Mouse (Mus musculus): ENCODE results near the gene Srgap3. TPM values are rescaled to one million over a fixed set of nuclear protein-coding genes. Genes with fewer than 3 reads are reported as not detected.

The Srgap3 gene
- polyA plus RNA-seq, 1 experiment from 2014 or later, result 33.7 TPM

DNA sequence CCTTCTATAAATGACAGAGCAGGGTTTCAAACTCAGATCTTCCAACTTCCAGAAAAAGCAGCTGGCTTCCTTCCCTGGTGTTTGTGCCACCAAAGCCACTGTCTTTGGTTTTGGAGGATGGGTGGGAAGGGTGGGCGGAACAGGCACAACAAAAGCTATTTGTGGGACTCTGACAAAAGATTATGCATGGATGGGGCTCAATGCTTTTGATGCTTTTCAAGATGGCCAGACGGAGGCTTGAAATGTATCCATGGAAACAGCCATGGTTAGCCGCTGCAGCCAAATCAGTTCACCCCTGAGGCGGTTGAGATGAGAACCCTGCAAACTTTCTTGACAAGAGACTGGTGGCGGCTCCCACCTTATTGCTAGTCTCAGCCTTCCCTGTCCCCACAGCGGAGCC lies 46.8 kb downstream of the Srgap3 start:
- Histone ChIP-seq H3K27ac (replicated peaks) (peak overlapping the region; percentile 52), H3K9me3 (no peaks in the 10 kb centered on the region), H3K4me3 (no peak overlapping the region), H3K4me1 (peaks cover 79% of the 10 kb centered on the region), H3K9ac (replicated peaks) (no peak overlapping the region), H3K36me3 (no peaks in the 10 kb centered on the region), H3K27me3 (no peaks in the 10 kb centered on the region), H3K4me2 (replicated peaks) (no peak overlapping the region)
- 8% methylated on average over 6 of the region's 6 CpGs for WGBS
- ATAC-seq (replicated peaks), result 0 out of 2 replicates have a peak, but pooled peaks have one; percentile 14

DNA sequence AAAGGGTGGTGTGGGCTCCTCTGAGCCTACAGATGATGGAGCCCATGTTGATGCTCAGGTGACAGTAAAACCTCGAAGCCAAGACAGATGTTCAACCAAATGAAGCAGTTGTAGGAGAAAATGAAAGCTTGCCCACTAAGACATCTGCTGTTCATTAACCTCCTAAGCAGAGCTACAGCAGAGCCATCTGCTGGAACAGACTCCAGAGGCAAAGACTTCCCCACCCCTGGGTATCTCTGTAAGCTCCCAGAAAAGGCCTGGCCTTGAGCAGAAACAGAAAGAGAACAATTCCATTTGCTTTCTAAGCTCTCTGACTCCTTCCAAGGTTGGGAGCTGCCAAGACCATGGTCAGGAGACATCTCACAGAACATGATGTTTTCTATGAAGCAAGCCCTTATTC lies 47.4 kb downstream of the Srgap3 start:
- no peak overlapping the region for H3K4me3 ChIP-seq
- peak overlapping the region; percentile 52 for H3K27ac ChIP-seq (replicated peaks)
- H3K4me1 ChIP-seq, result peaks cover 81% of the 10 kb centered on the region
- no peak overlapping the region for H3K4me2 ChIP-seq (replicated peaks)
- 39% methylated on average over 1 of the region's 1 CpGs for WGBS
- no peak overlapping the region for H3K9ac ChIP-seq (replicated peaks)
- H3K36me3 ChIP-seq, result no peaks in the 10 kb centered on the region
- ATAC-seq (replicated peaks), result no peak
- no peaks in the 10 kb centered on the region for H3K9me3 ChIP-seq
- no peaks in the 10 kb centered on the region for H3K27me3 ChIP-seq

DNA sequence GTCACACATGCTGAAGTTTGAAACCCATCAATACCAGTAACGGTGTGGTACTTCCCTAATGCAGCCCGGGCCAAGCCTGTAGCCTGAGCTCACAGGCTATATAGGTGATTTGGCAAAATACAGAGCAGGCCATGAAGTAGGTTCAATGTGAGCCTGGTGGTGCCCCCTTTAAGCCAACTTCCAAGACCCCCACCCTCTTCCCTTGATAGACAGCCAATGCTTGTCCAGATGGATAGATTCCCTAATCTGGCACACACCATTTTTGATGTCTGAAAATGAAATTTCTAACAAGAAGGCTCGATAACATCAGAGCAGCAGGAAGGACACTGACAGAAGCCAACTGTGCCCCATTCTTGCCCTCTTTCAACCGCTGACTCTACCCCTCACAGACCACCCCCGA lies 47.8 kb downstream of the Srgap3 start:
- H3K36me3 ChIP-seq, result no peaks in the 10 kb centered on the region
- ATAC-seq (replicated peaks), result no peak
- 74% methylated on average over 5 of the region's 5 CpGs for WGBS
- H3K4me1 ChIP-seq, result peaks cover 81% of the 10 kb centered on the region
- H3K9ac ChIP-seq (replicated peaks), result no peak overlapping the region
- no peak overlapping the region for H3K4me3 ChIP-seq
- H3K27me3 ChIP-seq, result no peaks in the 10 kb centered on the region
- peak overlapping the region; percentile 52 for H3K27ac ChIP-seq (replicated peaks)
- no peaks in the 10 kb centered on the region for H3K9me3 ChIP-seq
- no peak overlapping the region for H3K4me2 ChIP-seq (replicated peaks)

DNA sequence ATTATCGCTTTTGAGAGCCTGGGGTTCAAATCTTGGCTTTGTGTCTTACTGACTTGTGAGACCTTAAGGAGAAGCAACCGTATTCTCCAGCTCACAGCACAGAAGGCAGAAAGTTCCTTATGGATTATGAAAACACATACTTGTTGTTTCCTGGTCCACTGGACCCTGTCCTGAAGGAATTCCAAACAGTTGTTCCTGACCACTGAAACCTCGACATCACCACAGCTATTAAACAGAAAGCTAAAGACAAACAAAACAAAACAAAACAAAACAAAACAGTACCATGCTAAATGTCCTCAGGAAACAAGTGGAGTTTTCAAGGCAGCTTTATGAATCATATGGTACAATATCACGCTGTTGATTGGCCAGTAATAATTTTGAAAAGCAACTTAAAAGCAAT lies 48.6 kb downstream of the Srgap3 start:
- ATAC-seq (replicated peaks), result no peak
- 69% methylated on average over 4 of the region's 4 CpGs for WGBS
- H3K4me3 ChIP-seq, result no peak overlapping the region
- no peaks in the 10 kb centered on the region for H3K9me3 ChIP-seq
- peaks cover 73% of the 10 kb centered on the region for H3K4me1 ChIP-seq
- no peak overlapping the region for H3K9ac ChIP-seq (replicated peaks)
- H3K36me3 ChIP-seq, result no peaks in the 10 kb centered on the region
- H3K27ac ChIP-seq (replicated peaks), result 0 out of 2 replicates have a peak overlapping the region, but pooled peaks have one; percentile 4
- H3K27me3 ChIP-seq, result no peaks in the 10 kb centered on the region
- H3K4me2 ChIP-seq (replicated peaks), result no peak overlapping the region

DNA sequence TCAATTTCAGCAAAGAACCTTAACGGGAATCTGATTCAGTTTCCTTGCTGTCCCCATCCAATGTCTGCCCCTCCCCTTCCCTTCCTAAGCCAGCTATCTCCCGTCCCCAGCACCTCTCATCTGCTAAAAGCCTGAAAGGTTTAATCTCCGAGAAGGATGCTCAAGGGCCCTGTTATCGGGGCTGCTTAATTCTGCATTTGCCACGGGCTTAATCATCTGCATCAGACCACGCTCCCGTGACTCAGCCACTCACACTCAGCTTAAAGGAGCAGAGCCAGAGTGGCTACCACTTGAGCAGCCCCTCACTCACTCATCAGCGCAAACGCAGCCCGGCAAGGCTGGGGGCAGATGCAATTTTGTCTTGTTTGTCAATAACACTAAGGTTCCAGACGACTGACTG lies 50.7 kb downstream of the Srgap3 start:
- Histone ChIP-seq H3K27ac (replicated peaks) (peak overlapping the region; percentile 79), H3K9ac (replicated peaks) (0 out of 2 replicates have a peak overlapping the region, but pooled peaks have one; percentile 28), H3K27me3 (no peaks in the 10 kb centered on the region), H3K4me2 (replicated peaks) (peak overlapping the region; percentile 21), H3K4me1 (peaks cover 52% of the 10 kb centered on the region), H3K9me3 (no peaks in the 10 kb centered on the region), H3K36me3 (no peaks in the 10 kb centered on the region), H3K4me3 (no peak overlapping the region)
- ATAC-seq (replicated peaks), result peak; percentile 21; the same call in 1 of the 2 replicates
- 14% methylated on average over 11 of the region's 11 CpGs for WGBS

DNA sequence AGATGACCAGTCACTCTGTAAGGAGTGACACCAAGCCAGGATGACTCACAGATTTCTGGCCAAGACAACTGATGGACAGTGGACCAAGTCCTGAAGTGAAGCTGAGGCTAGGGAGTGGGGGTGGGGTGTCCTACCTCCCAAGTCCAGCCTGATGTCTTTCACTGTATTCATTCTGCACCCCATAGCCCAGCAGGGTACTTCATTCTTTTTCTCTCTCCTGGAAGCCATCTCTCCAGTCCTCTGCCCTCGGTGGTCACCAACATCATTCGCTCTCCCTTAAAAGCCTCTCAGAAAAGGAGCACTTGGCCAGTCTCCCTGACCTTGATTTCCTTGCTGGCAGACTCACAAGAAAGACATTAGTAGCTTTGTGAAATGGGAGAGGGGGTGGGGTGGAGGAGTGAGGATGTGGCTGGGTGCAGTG lies 56.7 kb downstream of the Srgap3 start:
- Histone ChIP-seq H3K4me3 (no peak overlapping the region), H3K36me3 (no peaks in the 10 kb centered on the region), H3K4me1 (peaks cover 22% of the 10 kb centered on the region), H3K9me3 (no peaks in the 10 kb centered on the region), H3K27me3 (no peaks in the 10 kb centered on the region), H3K9ac (replicated peaks) (no peak overlapping the region), H3K4me2 (replicated peaks) (no peak overlapping the region), H3K27ac (replicated peaks) (no peak overlapping the region)
- no peak for ATAC-seq (replicated peaks)
- 52% methylated on average over 2 of the region's 2 CpGs for WGBS

GRCm38 (mm10) chr6:112883588-112884135 lies 63.4 kb downstream of the Srgap3 start:
- Histone ChIP-seq H3K36me3 (no peaks in the 10 kb centered on the region), H3K4me3 (no peak overlapping the region), H3K9ac (replicated peaks) (no peak overlapping the region), H3K4me2 (replicated peaks) (no peak overlapping the region), H3K27me3 (no peaks in the 10 kb centered on the region), H3K9me3 (no peaks in the 10 kb centered on the region), H3K4me1 (peaks cover 74% of the 10 kb centered on the region), H3K27ac (replicated peaks) (peak overlapping the region; percentile 96)
- 53% methylated on average over 5 of the region's 5 CpGs for WGBS
- ATAC-seq (replicated peaks), result no peak

- Histone ChIP-seq H3K4me1 (peaks cover 56% of the 10 kb centered on the region), H3K27ac (replicated peaks) (peak overlapping the region; percentile 86), H3K9me3 (no peaks in the 10 kb centered on the region), H3K4me3 (no peak overlapping the region), H3K9ac (replicated peaks) (peak overlapping the region; percentile 4; the same call in 1 of the 2 replicates), H3K27me3 (no peaks in the 10 kb centered on the region), H3K36me3 (no peaks in the 10 kb centered on the region), H3K4me2 (replicated peaks) (no peak overlapping the region; the same call in 1 of the 2 replicates)
- WGBS, result 4% methylated on average over 5 of the region's 5 CpGs
- ATAC-seq (replicated peaks), result peak; percentile 79
Observed at GRCm38 (mm10) chr6:112880048-112880534, 67.0 kb downstream of the Srgap3 start.

GRCm38 (mm10) chr6:112879154-112879553 lies 67.9 kb downstream of the Srgap3 start:
- Histone ChIP-seq H3K4me1 (peaks cover 47% of the 10 kb centered on the region), H3K27ac (replicated peaks) (peak overlapping the region; percentile 86), H3K9me3 (no peaks in the 10 kb centered on the region), H3K4me2 (replicated peaks) (no peak overlapping the region), H3K27me3 (no peaks in the 10 kb centered on the region), H3K9ac (replicated peaks) (no peak overlapping the region), H3K36me3 (no peaks in the 10 kb centered on the region), H3K4me3 (no peak overlapping the region)
- ATAC-seq (replicated peaks), result no peak
- 49% methylated on average over 5 of the region's 5 CpGs for WGBS

GRCm38 (mm10) chr6:112873089-112873835 lies 73.8 kb downstream of the Srgap3 start:
- Histone ChIP-seq H3K4me1 (peaks cover 5% of the 10 kb centered on the region; the same call in 1 of the 2 replicates), H3K36me3 (no peaks in the 10 kb centered on the region), H3K9ac (replicated peaks) (no peak overlapping the region), H3K27ac (replicated peaks) (no peak overlapping the region), H3K4me2 (replicated peaks) (no peak overlapping the region), H3K9me3 (no peaks in the 10 kb centered on the region), H3K4me3 (no peak overlapping the region), H3K27me3 (no peaks in the 10 kb centered on the region)
- 76% methylated on average over 9 of the region's 9 CpGs for WGBS
- ATAC-seq (replicated peaks), result no peak

GRCm38 (mm10) chr6:112871241-112871780 lies 75.8 kb downstream of the Srgap3 start:
- no peak overlapping the region for H3K27ac ChIP-seq (replicated peaks)
- 82% methylated on average over 7 of the region's 7 CpGs for WGBS

GRCm38 (mm10) chr6:112868197-112868957 lies 78.7 kb downstream of the Srgap3 start:
- peaks cover 26% of the 10 kb centered on the region for H3K4me1 ChIP-seq

More at GRCm38 (mm10) chr6:112871241-112871780, 75.8 kb downstream of the Srgap3 start:
- H3K27me3 ChIP-seq, result no peaks in the 10 kb centered on the region
- no peak overlapping the region for H3K4me3 ChIP-seq
- H3K9me3 ChIP-seq, result no peaks in the 10 kb centered on the region
- no peak overlapping the region for H3K9ac ChIP-seq (replicated peaks)
- peaks cover 9% of the 10 kb centered on the region for H3K4me1 ChIP-seq
- no peaks in the 10 kb centered on the region for H3K36me3 ChIP-seq
- H3K4me2 ChIP-seq (replicated peaks), result no peak overlapping the region
- no peak for ATAC-seq (replicated peaks)

More at GRCm38 (mm10) chr6:112868197-112868957, 78.7 kb downstream of the Srgap3 start:
- Histone ChIP-seq H3K4me3 (no peak overlapping the region), H3K9ac (replicated peaks) (no peak overlapping the region), H3K4me2 (replicated peaks) (no peak overlapping the region), H3K36me3 (no peaks in the 10 kb centered on the region), H3K9me3 (no peaks in the 10 kb centered on the region), H3K27me3 (no peaks in the 10 kb centered on the region), H3K27ac (replicated peaks) (no peak overlapping the region)
- no peak for ATAC-seq (replicated peaks)
- WGBS, result 85% methylated on average over 9 of the region's 9 CpGs

Measured in forebrain, embryonic 15.5 days (tissue).